Mouse (Mus musculus) kidney, adult 2 months (tissue): ENCODE measurements around the gene Rsrp1. TPM values are rescaled to one million over a fixed set of nuclear protein-coding genes. Genes with fewer than 3 reads are reported as not detected.
A peak's percentile ranks its signal among the peaks of the same experiment; 100 is the strongest.
"Not testable (repeated sequence)": the region's sequence is repeated elsewhere in the genome, so short reads cannot be mapped to it uniquely, and the experiment has no call there.

ENCODE experiments used
- DNase-seq: peaks from one replicate; pipeline ENCODE4 v3.0.0; 2021
- H3K27ac ChIP-seq: fragments of 200-500 bp; 2 replicates; pipeline ENCODE4 v1.5.1; 2012; ENCODE audit warnings: low read depth, low read length, control low read depth, inconsistent platforms; ENCODE audit not compliant: insufficient read depth
- H3K27me3 ChIP-seq: fragments of 200-500 bp; replicated peaks from 2 replicates; pipeline ENCODE4 v1.6.1; 2012; ENCODE audit warnings: mild to moderate bottlenecking, moderate library complexity, low read length, inconsistent platforms; ENCODE audit not compliant: control insufficient read depth, insufficient read depth
- H3K36me3 ChIP-seq: fragments of 200-500 bp; 2 replicates; pipeline ENCODE4 v1.6.1; 2012; ENCODE audit warnings: mild to moderate bottlenecking, moderate library complexity, low read length, inconsistent platforms; ENCODE audit not compliant: control insufficient read depth, insufficient read depth
- H3K4me1 ChIP-seq: fragments of 200-500 bp; 2 replicates; pipeline ENCODE4 v1.6.1; 2011; ENCODE audit warnings: low read length; ENCODE audit not compliant: control insufficient read depth, insufficient read depth
- H3K4me3 ChIP-seq: fragments of 200-500 bp; 2 replicates; pipeline ENCODE4 v1.5.1; 2011; ENCODE audit warnings: mild to moderate bottlenecking, low read depth, low read length, control low read depth; ENCODE audit not compliant: insufficient read depth
- CTCF ChIP-seq: fragments of 200-500 bp; conservative IDR thresholded peaks from 2 replicates; pipeline ENCODE4 v1.5.1; 2011; ENCODE audit warnings: low read depth, mild to moderate bottlenecking, control low read depth, low read length, moderate library complexity, mixed read lengths; ENCODE audit not compliant: insufficient read depth, insufficient read length
- POLR2A ChIP-seq: fragments of 200-500 bp; IDR thresholded peaks from one replicate; pipeline ENCODE4 v1.6.1; 2011; ENCODE audit warnings: low read depth, low read length, control low read depth
- WGBS: fragments of 180-500 bp; shearing (Covaris S2); methylation state at CpG from one replicate; pipeline ENCODE4 v1.1.7; 2018; 5-methylcytosine and 5-hydroxymethylcytosine counted together
- polyA plus RNA-seq: library from polyadenylated mRNA; depleted of rRNA; stranded (reverse); fragments of >200 nt; gene quantifications from 2 replicates; pipeline ENCODE4 v1.2.3, GENCODE M21; 2012

Rsrp1 gene
- polyA plus RNA-seq, 1 experiment = 172 TPM

- H3K27ac ChIP-seq = no peak overlapping the region
- TF ChIP-seq POLR2A (no peak), CTCF (peak; percentile 31; the same call in 1 of the 2 replicates)
- WGBS = 71% methylated on average over 6 of the region's 6 CpGs
- no peaks in the 10 kb centered on the region for H3K36me3 ChIP-seq
- peak; percentile 73 for DNase-seq
- no peaks in the 10 kb centered on the region for H3K27me3 ChIP-seq
- no peak overlapping the region for H3K4me3 ChIP-seq
- no peaks in the 10 kb centered on the region for H3K4me1 ChIP-seq
Observed at GRCm38 (mm10) chr4:134892096-134892495, 31.3 kb upstream of the Rsrp1 start.

GRCm38 (mm10) chr4:134897256-134897655, 26.1 kb upstream of the Rsrp1 start:
- Histone ChIP-seq H3K4me3 (no peak overlapping the region), H3K36me3 (0 out of 2 replicates have a peak, but pooled peaks cover 1% of the 10 kb centered on the region), H3K27ac (no peak overlapping the region), H3K4me1 (no peaks in the 10 kb centered on the region), H3K27me3 (no peaks in the 10 kb centered on the region)
- peak; percentile 44 for DNase-seq
- TF ChIP-seq CTCF (no peak), POLR2A (no peak)
- WGBS = 76% methylated on average over 6 of the region's 6 CpGs

GRCm38 (mm10) chr4:134901126-134901525, 22.3 kb upstream of the Rsrp1 start:
- WGBS = 92% methylated on average over 8 of the region's 8 CpGs
- Histone ChIP-seq H3K36me3 (peaks cover 1% of the 10 kb centered on the region; the same call in 1 of the 2 replicates), H3K4me3 (no peak overlapping the region), H3K27ac (no peak overlapping the region), H3K4me1 (no peaks in the 10 kb centered on the region), H3K27me3 (no peaks in the 10 kb centered on the region)
- DNase-seq = no peak
- no peak for TF ChIP-seq CTCF
- TF ChIP-seq POLR2A = no peak

- WGBS = 83% methylated on average over 7 of the region's 7 CpGs
- DNase-seq = no peak
- Histone ChIP-seq H3K4me1 (no peaks in the 10 kb centered on the region), H3K4me3 (no peak overlapping the region), H3K27ac (no peak overlapping the region), H3K36me3 (peaks cover 1% of the 10 kb centered on the region; the same call in 1 of the 2 replicates), H3K27me3 (no peaks in the 10 kb centered on the region)
- no peak for TF ChIP-seq CTCF
- TF ChIP-seq POLR2A = no peak
Observed at GRCm38 (mm10) chr4:134903046-134903445, 20.3 kb upstream of the Rsrp1 start.

GRCm38 (mm10) chr4:134911406-134911805, 12.0 kb upstream of the Rsrp1 start:
- not testable (repeated sequence) for H3K4me1 ChIP-seq, H3K4me3 ChIP-seq, H3K27me3 ChIP-seq, H3K27ac ChIP-seq, H3K36me3 ChIP-seq, DNase-seq
- 97% methylated on average over 7 of the region's 8 CpGs for WGBS

GRCm38 (mm10) chr4:134913413-134913812, 10.0 kb upstream of the Rsrp1 start:
- no peak overlapping the region for H3K27ac ChIP-seq
- H3K4me1 ChIP-seq = peaks cover 7% of the 10 kb centered on the region; the same call in 1 of the 2 replicates
- no peaks in the 10 kb centered on the region for H3K27me3 ChIP-seq
- DNase-seq = peak; percentile 76
- TF ChIP-seq POLR2A (no peak), CTCF (peak; percentile 74)
- WGBS = 38% methylated on average over 3 of the region's 3 CpGs
- no peaks in the 10 kb centered on the region for H3K36me3 ChIP-seq
- H3K4me3 ChIP-seq = no peak overlapping the region

GRCm38 (mm10) chr4:134914122-134914863, 9.1 kb upstream of the Rsrp1 start:
- no peak for DNase-seq
- Histone ChIP-seq H3K4me1 (peaks cover 7% of the 10 kb centered on the region; the same call in 1 of the 2 replicates), H3K27me3 (no peaks in the 10 kb centered on the region), H3K4me3 (peak overlapping the region; percentile 63), H3K36me3 (no peaks in the 10 kb centered on the region), H3K27ac (peak overlapping the region; percentile 81)
- 2% methylated on average over 43 of the region's 43 CpGs for WGBS
- TF ChIP-seq CTCF (no peak), POLR2A (no peak)
